Mouse (Mus musculus) testis, adult 2 months (tissue): Measurements from ENCODE around the gene Gng4. TPM values are rescaled to one million over a fixed set of nuclear protein-coding genes. Genes with fewer than 3 reads are reported as not detected.

Source experiments
- H3K27ac ChIP-seq: fragments of 200-500 bp; 2 replicates; pipeline ENCODE4 v1.5.1; 2012; ENCODE audit warnings: low read depth, low read length; ENCODE audit not compliant: control insufficient read depth, insufficient read depth
- H3K27me3 ChIP-seq: fragments of 200-500 bp; 2 replicates; pipeline ENCODE4 v1.6.1; 2012; ENCODE audit warnings: mild to moderate bottlenecking, low read length, moderate library complexity; ENCODE audit not compliant: control insufficient read depth, insufficient read depth
- H3K36me3 ChIP-seq: fragments of 200-500 bp; 2 replicates; pipeline ENCODE4 v1.6.1; 2012; ENCODE audit warnings: mild to moderate bottlenecking, low read length; ENCODE audit not compliant: control insufficient read depth, insufficient read depth
- H3K4me1 ChIP-seq: fragments of 200-500 bp; 2 replicates; pipeline ENCODE4 v1.6.1; 2012; ENCODE audit warnings: low read length; ENCODE audit not compliant: control insufficient read depth, insufficient read depth
- H3K4me3 ChIP-seq: fragments of 200-500 bp; 2 replicates; pipeline ENCODE4 v1.5.1; 2012; ENCODE audit warnings: low read depth, mild to moderate bottlenecking, low read length, moderate library complexity, mixed read lengths; ENCODE audit not compliant: control insufficient read depth
- CTCF ChIP-seq: fragments of 200-500 bp; IDR thresholded peaks from 2 replicates; pipeline ENCODE4 v1.5.1; 2012; ENCODE audit warnings: low read depth, mild to moderate bottlenecking, inconsistent platforms, low read length, moderate library complexity; ENCODE audit not compliant: control insufficient read depth, insufficient read depth, insufficient replicate concordance
- POLR2A ChIP-seq: fragments of 200-500 bp; IDR thresholded peaks from 2 replicates; pipeline ENCODE4 v1.6.1; 2012; ENCODE audit warnings: low read depth, mild to moderate bottlenecking, inconsistent platforms, low read length, moderate library complexity; ENCODE audit not compliant: control insufficient read depth
- polyA plus RNA-seq: library from polyadenylated mRNA; depleted of rRNA; stranded (reverse); fragments of >200 nt; gene quantifications from 2 replicates; pipeline ENCODE4 v1.2.3, GENCODE M21; 2012; rRNA removed

Gene Gng4
- polyA plus RNA-seq, 1 experiment: not detected

DNA sequence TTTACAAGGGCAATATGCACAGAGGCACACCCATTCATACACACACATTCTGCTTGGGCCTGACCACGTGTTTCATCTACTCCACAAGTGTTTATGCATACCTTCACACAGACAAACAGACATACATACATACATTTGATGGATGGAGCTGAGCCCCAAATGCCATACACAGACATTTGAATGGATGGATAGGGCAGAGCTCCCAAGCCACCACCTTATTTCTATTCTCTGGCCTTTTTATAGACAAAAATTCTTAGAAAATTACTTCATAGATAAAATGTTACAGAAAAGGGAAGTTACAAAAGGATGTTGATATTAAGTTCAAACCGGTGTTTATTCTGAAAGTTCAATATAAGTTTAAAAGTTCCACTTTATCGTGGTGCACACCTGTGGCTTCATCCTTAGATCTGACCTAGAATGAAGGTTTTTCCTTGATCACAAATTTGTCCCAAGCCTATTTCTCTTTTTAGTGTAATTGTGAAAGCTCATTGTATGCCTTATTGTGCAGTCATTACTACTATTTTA is 63.3 kb downstream of the Gng4 start:
- H3K4me3 ChIP-seq: no peak overlapping the region
- no peaks in the 10 kb centered on the region for H3K27me3 ChIP-seq
- TF ChIP-seq CTCF: no peak
- no peak for TF ChIP-seq POLR2A
- no peaks in the 10 kb centered on the region for H3K36me3 ChIP-seq
- no peaks in the 10 kb centered on the region for H3K4me1 ChIP-seq
- no peak overlapping the region for H3K27ac ChIP-seq

DNA sequence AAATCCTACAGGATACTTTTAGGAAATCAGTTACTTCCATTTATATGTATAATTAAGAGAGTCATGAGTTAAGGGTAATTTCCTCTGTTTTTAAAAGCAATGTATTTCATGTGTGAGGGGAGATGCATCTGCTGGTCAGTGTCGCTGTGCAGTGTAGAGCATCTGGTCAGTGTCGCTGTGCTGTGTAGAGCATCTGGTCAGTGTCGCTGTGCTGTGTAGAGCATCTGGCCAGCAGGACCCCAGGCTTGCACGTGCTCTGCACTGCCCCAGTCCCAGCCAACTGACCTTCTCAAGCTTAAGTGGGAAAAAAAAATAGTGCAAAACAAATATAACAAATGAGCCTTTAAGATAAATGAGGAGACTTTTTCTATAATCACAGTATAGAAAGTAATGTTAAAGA is 73.3 kb downstream of the Gng4 start:
- Histone ChIP-seq H3K27ac (no peak overlapping the region), H3K4me3 (no peak overlapping the region), H3K36me3 (no peaks in the 10 kb centered on the region), H3K27me3 (no peaks in the 10 kb centered on the region), H3K4me1 (no peaks in the 10 kb centered on the region)
- TF ChIP-seq CTCF (no peak), POLR2A (no peak)

DNA sequence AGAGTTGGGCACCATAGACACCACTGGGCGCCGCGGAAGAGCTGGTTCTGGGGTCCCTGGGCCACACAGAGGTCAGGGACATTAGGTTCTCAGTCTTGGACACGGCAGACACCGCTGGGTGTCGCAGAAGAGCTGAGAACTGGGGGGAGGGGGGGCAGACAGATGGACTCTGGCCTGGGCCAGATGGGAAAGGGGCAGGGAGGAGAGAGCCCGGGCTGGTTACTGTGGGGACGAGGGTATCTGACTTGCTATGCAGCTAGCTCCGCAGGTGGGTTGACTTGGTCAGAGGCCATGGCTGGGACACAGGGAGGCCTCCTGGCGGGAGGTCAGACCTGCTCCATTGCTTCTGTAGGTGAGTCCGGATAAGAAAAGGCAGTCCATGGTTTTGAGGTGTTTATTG is 78.5 kb downstream of the Gng4 start:
- Histone ChIP-seq H3K27me3 (no peaks in the 10 kb centered on the region), H3K27ac (no peak overlapping the region), H3K4me1 (no peaks in the 10 kb centered on the region), H3K4me3 (no peak overlapping the region), H3K36me3 (no peaks in the 10 kb centered on the region)
- TF ChIP-seq CTCF: no peak
- no peak for TF ChIP-seq POLR2A

DNA sequence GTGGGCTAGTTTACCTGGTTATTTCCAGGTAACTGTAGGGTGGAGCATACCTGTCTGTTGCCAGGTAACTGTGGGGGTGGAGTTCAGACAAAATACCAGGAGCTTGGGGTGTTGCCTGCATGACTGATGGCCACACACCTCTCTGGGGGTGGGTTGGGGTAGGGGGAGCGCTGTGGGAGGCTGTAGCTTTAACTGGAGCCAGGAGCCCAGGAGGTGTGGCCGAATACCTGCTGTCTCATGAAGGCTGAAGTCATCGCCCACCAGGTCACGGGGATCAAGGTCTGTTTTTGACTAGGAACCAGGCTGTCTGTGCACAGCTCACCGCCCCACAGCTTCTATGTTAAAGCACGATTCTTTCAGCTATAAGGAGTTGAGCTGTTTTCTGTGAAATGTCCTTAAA is 79.1 kb downstream of the Gng4 start:
- no peaks in the 10 kb centered on the region for H3K27me3 ChIP-seq
- no peak overlapping the region for H3K27ac ChIP-seq
- TF ChIP-seq POLR2A (no peak), CTCF (no peak)
- H3K4me3 ChIP-seq: no peak overlapping the region
- H3K36me3 ChIP-seq: no peaks in the 10 kb centered on the region
- H3K4me1 ChIP-seq: no peaks in the 10 kb centered on the region

DNA sequence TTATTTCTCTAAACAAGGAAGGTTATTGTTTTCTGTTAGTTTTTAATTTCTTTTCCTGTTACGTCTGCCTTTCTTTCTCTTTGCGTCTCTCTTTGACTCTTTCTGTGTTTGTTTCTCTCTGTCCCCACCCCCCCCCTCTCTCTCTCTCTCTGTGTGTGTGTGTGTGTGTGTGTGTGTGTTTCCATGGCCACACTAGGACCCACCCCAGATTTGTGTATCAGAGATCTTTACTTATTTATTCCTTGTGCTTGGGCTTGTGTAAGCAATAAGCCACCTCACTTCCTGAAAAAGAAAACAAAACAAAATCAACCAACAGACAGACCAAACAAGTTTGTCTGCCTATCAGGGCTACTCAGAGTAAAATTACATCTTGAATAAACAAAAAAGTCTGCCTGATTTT is 82.5 kb downstream of the Gng4 start:
- TF ChIP-seq POLR2A (no peak), CTCF (no peak)
- no peaks in the 10 kb centered on the region for H3K27me3 ChIP-seq
- no peaks in the 10 kb centered on the region for H3K4me1 ChIP-seq
- no peak overlapping the region for H3K27ac ChIP-seq
- no peaks in the 10 kb centered on the region for H3K36me3 ChIP-seq
- H3K4me3 ChIP-seq: no peak overlapping the region

DNA sequence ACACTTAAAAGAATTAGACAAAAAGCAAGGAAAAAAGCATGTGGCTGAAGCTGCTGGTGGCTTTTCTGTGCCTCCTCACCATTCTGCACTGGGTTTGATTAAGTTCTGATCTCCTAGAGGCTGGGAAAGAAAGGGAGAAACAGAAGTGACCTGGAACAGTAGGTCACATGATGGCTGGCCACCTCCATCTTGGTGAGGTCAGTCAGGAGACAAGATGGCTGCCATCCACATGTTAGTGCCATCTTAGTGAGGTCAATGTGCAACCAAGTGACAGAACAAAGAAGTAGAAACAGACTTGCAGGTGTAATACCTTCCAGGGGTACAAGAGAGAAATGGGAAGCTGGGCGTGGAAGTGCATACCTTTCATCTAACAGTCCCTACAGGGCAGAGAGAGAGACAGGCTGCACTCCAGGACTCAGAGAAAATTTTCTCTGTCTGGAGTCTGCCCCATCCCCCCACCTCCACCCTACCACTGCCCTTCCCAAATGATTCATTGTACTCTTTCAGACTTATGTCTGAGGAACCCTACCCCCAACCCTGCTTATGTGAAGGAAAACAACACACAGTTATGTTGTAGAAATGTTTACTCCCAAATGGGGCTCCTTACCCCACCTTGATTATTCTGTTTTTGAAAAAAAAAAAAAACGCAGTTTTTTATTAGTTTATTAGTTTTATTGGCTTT is 83.4 kb downstream of the Gng4 start:
- H3K4me1 ChIP-seq: no peaks in the 10 kb centered on the region
- no peaks in the 10 kb centered on the region for H3K27me3 ChIP-seq
- H3K27ac ChIP-seq: no peak overlapping the region
- no peak overlapping the region for H3K4me3 ChIP-seq
- H3K36me3 ChIP-seq: no peaks in the 10 kb centered on the region
- no peak for TF ChIP-seq POLR2A
- no peak for TF ChIP-seq CTCF

DNA sequence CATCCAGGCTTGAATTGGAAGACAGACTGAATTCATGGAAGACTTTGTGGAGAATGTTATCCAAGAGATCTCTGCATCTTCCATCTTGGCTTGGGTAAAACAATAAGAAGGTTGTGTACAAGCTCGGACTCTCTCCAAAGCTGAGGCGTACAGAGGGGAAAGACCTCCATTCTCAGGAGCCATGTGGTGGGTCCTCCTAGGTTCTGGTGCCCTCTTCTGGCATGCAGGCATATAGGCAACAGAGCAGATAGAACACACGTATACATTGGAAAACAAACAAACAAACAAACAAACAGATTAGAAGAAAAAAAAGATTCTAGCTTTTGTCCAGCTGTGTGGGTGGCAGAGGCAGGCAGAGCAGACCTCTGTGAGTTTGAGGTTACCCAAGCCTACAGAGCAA is 84.1 kb downstream of the Gng4 start:
- Histone ChIP-seq H3K4me3 (no peak overlapping the region), H3K27ac (no peak overlapping the region), H3K4me1 (no peaks in the 10 kb centered on the region), H3K27me3 (no peaks in the 10 kb centered on the region), H3K36me3 (no peaks in the 10 kb centered on the region)
- TF ChIP-seq CTCF: 0 out of 2 replicates have a peak, but pooled peaks have one; percentile 15
- TF ChIP-seq POLR2A: no peak

Other genes starting within 250 kb of the Gng4 start
- 7.5 and 7.8 TPM in 2 replicates for gene Lyst, start 193.7 kb upstream of the Gng4 start, polyA plus RNA-seq
- gene B3galnt2, start 170.4 kb downstream of the Gng4 start, polyA plus RNA-seq: 9.4 and 9.8 TPM in 2 replicates